Mouse (Mus musculus): ENCODE measurements at regions not wholly inside any gene's neighbourhood (a gene's known extent, or its start where the extent isn't known, plus 50 kb on each side); places are given as distances from the start of the nearest gene placed in this dataset.

DNA sequence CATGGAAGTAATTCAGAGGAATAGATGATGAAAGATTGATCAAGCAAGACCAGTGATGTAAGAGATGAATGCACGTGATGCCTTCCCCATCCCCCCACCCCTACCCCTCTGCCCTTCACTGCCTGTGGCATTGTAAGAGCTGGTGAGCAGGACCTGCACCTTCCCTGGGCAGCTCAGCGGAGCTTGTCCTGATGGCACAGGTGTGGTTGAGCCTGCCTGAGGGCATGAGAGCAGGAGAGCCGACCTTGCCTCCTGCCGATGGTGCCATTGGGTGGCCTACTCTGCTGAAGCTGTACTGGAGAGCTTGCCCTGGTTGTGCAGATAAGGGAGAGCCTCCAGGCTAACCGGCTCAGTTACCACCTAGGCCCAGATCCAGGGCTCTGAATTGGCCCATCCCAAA is 53.4 kb upstream of the Tspan5 start:
- no peaks in the 10 kb centered on the region for H3K9me3 ChIP-seq (replicated peaks; ENCODE audit: insufficient read depth, low read length)
- no peak overlapping the region for H3K4me3 ChIP-seq (ENCODE audit: control insufficient read depth in 1 of 2, insufficient read depth in 1 of 2, low read depth in 2 of 2, low read length in 2 of 2)
- DNase-seq (ENCODE audit: low read depth, low spot score): no peak
- H3K27ac ChIP-seq (ENCODE audit: control insufficient read depth, low read depth, low read length): no peak overlapping the region
- no peaks in the 10 kb centered on the region for H3K79me2 ChIP-seq (ENCODE audit: control insufficient read depth, insufficient read depth, low read length, poor library complexity)
- H3K36me3 ChIP-seq (ENCODE audit: control insufficient read depth in 1 of 2, insufficient read depth in 2 of 2, low read length in 2 of 2): no peaks in the 10 kb centered on the region
- no peak overlapping the region for H3K9ac ChIP-seq (ENCODE audit: control insufficient read depth, low read depth, low read length, poor library complexity, severe bottlenecking)
- TF ChIP-seq ETS1 (IDR thresholded peaks at IDR 0.05; ENCODE audit: low read depth, low read length): no peak
- TF ChIP-seq ZMIZ1 (IDR thresholded peaks at IDR 0.05; ENCODE audit: low read depth, low read length): no peak
- no peak for TF ChIP-seq KAT2A (conservative IDR thresholded peaks at IDR 0.05; ENCODE audit: low read depth, low read length)
- no peak for TF ChIP-seq USF1 (IDR thresholded peaks at IDR 0.05; ENCODE audit: low read depth, low read length)
- no peak for TF ChIP-seq SIN3A (IDR thresholded peaks at IDR 0.05; ENCODE audit: low read length)
- no peak for TF ChIP-seq UBTF (IDR thresholded peaks at IDR 0.05; ENCODE audit: borderline replicate concordance, insufficient read depth, low read depth, low read length)
- TF ChIP-seq NRF1 (IDR thresholded peaks at IDR 0.05; ENCODE audit: insufficient read depth, low read depth, low read length, poor library complexity, severe bottlenecking): no peak
- TF ChIP-seq MXI1 (IDR thresholded peaks at IDR 0.05; ENCODE audit: low read depth, low read length): no peak
- TF ChIP-seq JUND (IDR thresholded peaks at IDR 0.05; ENCODE audit: low read depth, low read length): no peak
- TF ChIP-seq MAFK (IDR thresholded peaks at IDR 0.05; ENCODE audit: borderline replicate concordance, low read depth, low read length): no peak
- TF ChIP-seq ZKSCAN1 (IDR thresholded peaks at IDR 0.05; ENCODE audit: low read depth, low read length): no peak
- no peak for TF ChIP-seq RAD21 (IDR thresholded peaks at IDR 0.05; ENCODE audit: low read depth, low read length)
- TF ChIP-seq HCFC1 (IDR thresholded peaks at IDR 0.05; ENCODE audit: low read depth, low read length): no peak
- no peak for TF ChIP-seq ZNF384 (IDR thresholded peaks at IDR 0.05; ENCODE audit: low read depth, low read length)
- no peak for TF ChIP-seq ZC3H11A (IDR thresholded peaks at IDR 0.05; ENCODE audit: low read depth, low read length)
- no peak for TF ChIP-seq MYB (IDR thresholded peaks at IDR 0.05; ENCODE audit: low read depth, low read length)
- no peak for TF ChIP-seq GABPA (IDR thresholded peaks at IDR 0.05; ENCODE audit: low read depth, low read length)
- H3K27me3 ChIP-seq (ENCODE audit: control insufficient read depth in 1 of 2, insufficient read depth in 2 of 2, low read length in 2 of 2): peaks cover under 1 to 3% of the 10 kb centered on the region in 2 experiments; a peak in 2 of 4 replicates
- no peaks in the 10 kb centered on the region for H3K4me1 ChIP-seq (ENCODE audit: control insufficient read depth in 1 of 2, insufficient read depth in 2 of 2, low read length in 2 of 2)
